Mouse (Mus musculus) embryo, embryonic 11 days (tissue): ENCODE data around the gene Olfr287.

Experiments
- DNase-seq: peaks from one replicate; pipeline ENCODE4 v3.0.0-alpha.2; 2015

The Olfr287 gene

DNA sequence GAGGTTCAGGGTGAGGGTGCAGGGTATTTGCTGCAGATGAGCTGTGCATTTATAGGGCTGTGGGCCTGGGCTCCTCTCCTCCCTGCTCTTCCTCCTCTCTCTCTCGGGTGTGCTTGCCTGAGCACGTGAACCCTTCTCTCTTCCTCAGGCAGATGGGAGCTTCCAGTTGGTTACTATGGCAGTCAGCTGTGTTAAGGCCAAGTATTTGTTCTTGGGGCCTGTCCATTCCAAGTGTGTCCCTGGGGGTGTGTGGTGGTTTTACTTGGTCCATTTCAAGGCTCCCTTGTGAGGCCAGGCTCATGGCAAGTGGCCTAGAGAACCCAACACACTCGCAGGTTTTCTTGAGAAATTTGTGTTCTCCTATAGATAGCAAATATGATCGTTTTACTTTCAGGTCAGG is at the start of gene Olfr287, which contains the start of gene Gm44579:
Olfr287 (minus strand) TSS at position 180 of the 400 bp plus-strand sequence.
Gm44579 (minus strand) TSS at position 101 of the 400 bp plus-strand sequence.
- DNase-seq: no peak

DNA sequence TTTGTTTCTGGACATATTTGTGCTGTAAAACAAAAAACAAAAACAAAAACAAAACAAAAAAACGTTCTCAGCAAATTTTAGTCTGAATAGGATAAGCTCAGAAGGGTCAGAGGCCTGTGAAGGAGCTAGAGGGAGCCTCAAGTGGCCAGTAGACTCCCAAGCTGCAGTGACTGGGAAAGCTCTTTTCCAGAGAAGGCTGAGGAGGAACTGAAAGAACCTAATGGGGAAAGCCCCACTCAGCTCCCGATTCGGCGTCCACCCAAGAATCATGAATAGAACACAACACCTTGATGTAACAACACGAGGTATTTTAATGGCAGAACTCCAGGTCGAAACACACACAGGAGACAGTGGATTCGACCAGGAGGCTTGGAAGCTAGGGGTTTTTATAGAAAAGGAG is 36.9 kb upstream of the Olfr287 start:
- DNase-seq: no peak

DNA sequence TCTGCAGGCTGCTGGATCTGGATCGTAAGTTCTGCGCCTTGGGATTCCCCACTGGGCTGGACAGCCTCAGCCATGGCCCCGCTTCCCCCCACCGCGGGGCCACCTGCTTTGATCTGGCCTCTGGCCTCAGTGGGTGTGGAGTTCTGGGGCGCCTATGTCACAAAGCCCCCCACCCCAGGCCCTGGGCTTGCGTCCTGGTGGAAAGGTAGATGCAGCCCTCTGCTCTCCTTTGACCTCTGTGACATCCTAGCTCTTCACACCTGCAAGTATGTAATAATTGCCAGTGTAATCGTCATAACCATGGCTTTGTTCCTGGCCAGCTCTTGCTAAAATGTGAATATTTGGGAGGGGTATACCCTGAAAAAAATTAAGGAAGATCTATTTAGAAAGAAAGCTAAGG is 36.3 kb upstream of the Olfr287 start, which contains the start of gene H1fnt:
H1fnt (minus strand) TSS at position 101 of the 400 bp plus-strand sequence.
- no peak for DNase-seq

DNA sequence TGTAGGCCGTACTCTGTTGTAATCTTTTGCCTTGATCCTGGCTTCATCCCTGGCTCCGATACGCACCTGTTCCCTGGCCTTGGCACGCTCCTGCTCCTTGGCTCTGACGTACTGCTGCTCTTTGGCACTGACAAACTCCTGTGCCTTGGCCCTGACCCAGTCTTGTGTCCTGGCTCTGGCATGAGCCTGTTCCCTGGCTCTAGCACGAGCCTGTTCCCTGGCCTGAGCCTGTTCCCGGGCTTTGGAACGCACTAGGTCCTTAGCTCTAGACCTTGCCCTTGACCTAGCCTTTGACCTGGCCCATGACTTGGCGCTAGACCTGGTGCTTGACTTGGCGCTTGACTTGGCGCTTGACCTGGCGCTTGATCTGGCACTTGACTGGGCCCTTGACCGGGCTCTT is 35.4 kb upstream of the Olfr287 start:
- DNase-seq: no peak

DNA sequence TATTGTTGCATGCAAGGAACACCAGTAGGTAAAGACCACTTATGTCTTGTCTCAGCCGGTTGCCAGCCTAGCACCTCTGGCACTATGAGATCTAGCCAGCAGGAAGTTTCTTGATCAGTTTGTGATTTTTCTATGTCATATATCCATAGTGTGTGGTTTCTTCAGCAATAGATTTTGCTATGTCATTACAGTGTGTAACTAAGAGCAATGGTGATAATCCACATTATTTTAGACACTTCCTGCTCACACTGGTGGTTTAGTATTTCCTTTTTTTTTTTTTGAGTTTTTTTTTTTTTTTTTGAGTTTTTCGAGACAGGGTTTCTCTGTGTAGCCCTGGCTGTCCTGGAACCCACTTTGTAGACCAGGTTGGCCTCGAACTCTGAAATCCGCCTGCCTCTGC is 14.6 kb upstream of the Olfr287 start:
- no peak for DNase-seq

DNA sequence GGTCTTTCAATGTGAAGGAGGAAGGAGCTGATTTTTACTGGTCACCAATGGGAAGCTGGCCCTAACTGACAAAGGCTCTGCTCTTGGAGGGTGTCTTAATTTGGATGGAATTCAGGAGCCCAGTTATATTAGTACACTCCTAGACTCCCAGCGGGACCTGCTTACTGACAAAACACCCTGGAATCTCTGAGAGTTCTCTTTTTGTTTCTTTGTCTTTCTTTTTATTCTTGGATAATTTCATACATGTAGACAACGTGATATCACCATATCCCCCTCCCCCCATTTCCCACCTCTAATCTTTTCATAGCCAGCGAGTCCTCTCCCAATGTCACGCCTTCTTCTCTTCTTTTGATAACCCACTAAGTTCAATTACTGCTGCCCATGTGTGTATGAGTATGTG is 13.5 kb upstream of the Olfr287 start, which contains the start of gene Olfr286:
Olfr286 (minus strand) TSS at position 101 of the 400 bp plus-strand sequence.
- DNase-seq: no peak

DNA sequence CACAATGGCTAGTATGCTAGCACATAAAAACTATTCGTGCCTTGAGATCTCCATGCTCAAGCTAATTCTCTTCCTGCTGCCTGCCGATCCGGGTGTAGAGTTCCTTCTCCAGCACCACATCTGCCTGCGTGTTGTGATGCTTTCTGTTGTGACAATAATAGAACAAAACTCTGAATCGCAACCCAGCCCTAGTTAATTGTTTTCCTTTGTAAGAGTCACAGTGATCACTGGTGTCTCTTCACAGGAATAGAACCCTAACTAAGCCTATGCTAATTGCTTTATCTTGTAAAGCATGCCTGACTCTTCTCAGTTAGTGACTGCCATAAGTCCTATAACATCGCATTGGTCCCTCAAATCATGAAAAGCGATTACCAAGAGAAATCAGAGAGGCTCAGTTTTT is 5.2 kb upstream of the Olfr287 start:
- DNase-seq: no peak

DNA sequence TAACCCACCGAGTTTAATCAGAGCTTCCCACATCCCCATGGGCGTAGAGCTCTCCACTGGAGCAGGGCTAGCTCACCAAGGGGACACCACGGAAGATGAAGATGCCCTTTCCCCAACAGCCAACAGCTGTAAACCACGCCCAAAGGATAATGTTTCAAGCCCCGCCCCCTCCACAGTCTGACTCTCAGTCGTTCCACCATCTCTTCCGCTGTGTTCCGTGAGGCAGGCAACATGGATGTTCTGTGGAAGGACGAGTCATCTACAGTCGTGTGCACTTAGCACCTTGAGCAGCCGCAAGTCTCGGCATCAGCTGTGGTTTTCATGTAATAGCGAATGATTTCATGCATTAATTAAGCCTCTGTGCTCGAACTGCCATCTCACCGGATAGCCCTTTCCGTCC is 4.8 kb upstream of the Olfr287 start:
- DNase-seq: peak; percentile 38

DNA sequence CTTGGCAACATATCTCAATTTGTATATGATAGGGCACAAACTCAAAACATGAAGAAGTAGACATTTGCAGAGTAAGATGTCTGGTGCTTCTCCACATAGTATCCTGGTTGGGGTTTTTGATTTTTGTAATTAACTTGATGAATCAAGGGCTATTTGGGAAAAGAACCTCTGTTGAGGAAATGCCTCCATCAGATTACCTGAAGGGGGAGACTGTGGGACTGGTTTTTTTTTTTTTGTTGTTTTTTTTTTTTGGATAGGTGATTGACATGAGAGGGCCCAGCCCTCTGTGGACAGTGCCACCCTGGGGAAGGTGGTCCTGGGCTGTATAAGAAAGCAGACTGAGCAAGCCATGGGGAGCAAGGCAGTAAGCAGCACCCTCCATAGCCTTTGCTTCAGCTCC is 1.5 kb upstream of the Olfr287 start:
- DNase-seq: no peak

DNA sequence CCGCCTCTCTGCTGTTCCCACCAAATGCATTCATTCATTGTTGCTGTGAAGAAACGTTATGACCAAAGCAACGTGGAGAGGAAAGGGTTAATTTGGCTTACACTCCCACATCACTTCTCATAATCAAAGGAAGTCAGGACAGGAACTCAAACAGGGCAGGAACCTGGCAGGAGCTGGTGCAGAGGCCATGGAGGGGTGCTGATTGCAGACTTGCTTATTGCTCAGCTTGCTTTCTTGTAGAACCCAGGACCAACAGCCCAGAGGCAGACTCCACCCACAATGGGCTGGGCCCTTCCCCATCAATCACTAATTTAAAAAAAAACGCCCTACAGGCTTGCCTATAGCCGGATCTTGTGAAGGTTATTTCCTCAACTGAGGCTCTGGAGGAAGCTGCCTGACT is 6.7 kb downstream of the Olfr287 start:
- DNase-seq: no peak

DNA sequence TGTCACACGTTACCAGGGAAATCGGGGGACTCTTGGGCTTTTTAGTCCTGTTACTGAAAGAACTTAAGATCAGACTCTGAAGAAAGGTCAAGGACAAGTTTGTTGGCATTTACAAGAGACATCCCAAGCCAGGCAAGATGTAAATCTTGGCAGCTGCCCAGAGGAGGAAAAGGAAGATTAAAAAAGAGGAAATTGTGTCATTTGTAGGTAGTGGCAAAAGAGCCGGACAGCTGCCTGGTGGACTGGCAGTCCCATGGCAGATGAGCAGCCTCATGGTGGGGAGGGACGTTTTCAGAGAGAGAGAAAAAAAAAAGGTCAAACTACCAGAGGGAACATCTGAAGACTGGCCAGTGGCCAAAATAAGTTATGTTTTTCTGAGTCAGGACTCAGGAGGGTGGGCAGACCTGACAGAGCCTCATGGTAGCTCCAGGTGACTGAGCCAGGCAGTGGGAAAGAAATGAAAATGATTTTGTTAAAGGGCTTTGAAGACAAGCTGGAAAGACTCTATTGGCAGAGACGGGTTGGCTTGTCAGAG is 7.5 kb downstream of the Olfr287 start:
- no peak for DNase-seq

DNA sequence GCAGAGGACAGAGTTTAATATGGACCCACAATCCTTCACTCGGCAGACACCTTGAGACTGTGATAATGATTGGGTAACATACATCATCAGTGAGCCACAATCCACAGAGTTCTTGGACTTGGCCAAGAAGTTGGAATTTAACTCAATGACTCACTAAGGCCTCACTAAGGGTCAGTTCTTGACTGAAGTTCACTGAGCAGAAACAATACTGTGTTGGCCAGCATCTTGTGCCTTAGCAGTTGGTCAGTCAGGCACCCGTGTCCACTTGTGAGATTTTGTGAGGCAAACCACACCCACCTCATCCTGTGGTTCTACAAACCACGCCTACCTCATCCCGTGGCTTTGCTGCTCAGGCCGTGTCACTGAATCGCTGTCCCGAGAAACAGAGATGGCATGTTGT is 11.2 kb downstream of the Olfr287 start:
- DNase-seq: no peak

DNA sequence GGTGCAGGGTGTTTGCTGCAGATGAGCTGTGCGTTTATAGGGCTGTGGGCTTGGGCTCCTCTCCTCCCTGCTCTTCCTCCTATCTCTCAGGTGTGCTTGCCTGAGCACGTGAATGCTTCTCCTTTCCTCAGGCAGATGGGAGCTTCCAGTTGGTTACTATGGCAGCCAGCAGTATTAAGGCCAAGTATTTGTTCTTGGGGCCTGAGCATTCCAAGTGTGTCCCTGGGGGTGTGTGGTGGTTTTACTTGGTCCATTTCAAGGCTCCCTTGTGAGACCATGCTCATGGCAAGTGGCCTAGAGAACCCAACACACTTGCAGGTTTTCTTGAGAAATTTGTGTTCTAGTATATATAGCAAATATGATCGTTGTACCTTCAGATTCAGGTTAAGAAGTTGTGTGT is 25.4 kb downstream of the Olfr287 start, which contains the start of gene Olfr288:
Olfr288 (minus strand) TSS at position 101 of the 400 bp plus-strand sequence.
- no peak for DNase-seq

DNA sequence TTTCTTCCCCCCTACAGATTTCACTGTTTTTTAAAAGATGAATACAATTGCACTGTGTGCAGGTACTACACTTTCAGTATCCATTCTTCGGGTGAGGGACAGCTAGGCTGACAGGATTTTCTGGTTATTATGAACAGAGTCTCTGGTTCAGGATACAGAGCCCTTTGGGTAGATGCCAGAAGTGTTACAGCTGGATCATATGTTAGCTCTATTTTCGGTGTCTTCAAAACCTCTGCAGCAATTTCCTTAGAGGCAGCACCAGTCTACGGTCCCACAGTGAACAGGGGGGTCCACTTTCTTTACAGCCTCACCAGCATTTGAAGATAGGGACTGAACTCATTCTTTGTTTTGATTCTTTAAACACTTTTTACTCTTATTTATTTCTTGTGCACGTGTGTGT is 36.4 kb downstream of the Olfr287 start:
- no peak for DNase-seq

DNA sequence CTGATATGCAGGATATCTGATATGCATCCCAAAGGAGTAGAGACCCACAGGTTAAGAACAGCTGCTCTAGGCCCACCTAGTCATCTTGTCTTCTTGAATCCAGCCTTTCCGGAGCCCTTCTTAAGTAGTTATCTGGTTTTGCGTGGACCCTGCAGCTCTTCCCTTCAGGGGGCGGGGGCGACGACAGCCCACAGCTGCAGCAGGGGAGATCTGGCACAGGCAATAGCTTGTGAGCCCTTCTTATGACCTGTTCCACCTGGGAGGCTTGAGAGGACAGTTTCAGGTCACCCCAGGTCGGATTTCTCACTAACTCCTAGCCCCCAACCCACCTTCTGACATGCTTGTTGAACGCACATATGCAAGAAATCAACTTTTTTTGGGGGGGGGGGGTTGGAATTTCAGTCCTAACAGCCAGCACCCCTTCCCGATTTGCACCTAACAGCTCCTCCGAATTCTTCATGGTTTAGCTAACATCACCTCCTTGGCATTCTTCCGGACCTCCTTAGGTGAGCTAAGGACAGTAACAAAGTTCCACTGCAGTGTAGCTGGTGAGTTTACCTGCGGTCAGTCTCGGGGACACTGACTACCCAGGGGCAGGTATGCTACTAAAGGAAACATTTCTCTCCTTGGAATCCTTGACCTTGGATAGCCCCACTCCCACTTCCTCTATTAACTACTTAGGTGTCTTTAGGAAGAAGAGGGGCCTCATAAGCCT is 38.8 kb downstream of the Olfr287 start:
- DNase-seq: no peak

DNA sequence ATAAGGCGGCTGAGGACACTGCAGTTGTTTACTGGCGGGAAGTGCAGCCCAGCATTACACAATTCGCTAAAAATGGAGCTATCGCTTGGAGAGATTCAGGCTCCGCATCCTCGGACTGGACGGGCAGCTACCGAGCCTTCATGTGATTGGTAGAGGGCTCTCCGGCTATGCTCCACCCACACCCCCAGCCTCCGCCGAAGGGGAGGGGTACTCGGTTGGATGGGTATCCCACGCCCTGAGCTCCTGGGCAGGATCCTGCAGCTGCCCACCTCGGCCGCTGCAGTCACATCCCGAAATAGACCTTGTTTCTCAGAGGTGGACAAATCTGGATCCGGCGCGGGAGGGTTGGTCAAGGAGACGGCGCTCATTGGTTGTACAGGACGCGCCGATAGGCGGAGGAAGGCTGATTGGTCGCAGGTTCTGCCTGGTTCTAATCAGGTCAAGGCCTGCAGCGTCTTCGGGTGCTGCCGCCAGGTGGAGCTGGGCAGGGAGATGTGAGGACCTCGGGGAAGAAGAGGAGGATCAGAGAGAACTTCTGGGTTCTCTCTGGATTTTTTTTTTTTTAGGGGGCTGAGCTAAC is 39.6 kb downstream of the Olfr287 start:
- peak; percentile 95 for DNase-seq

DNA sequence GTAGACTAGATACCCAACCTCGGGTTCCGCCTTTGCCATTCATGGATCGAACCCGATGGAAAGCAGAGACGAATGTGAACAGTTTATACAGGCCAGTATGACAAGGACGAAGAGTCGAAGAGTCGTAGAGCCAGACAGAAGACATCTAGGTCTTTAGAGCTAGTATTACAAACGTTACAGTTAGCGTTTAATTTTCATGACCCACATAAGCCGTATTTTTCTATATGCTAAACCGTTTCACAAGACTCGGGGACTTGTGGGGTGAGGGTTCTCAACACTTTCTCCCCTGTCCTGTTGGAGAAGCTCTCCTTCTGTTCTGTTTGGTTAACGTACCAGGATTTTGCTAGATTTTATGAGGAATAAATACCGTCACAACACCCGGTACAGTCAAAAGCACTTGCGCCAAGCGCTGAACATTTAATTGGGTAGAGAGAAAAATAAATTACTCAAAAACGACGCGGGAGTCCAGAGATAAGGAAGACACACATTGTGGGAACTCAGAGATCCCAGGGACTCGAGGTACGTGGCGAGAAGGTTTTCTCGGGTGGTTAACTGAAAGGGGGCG is 40.2 kb downstream of the Olfr287 start:
- DNase-seq: no peak

DNA sequence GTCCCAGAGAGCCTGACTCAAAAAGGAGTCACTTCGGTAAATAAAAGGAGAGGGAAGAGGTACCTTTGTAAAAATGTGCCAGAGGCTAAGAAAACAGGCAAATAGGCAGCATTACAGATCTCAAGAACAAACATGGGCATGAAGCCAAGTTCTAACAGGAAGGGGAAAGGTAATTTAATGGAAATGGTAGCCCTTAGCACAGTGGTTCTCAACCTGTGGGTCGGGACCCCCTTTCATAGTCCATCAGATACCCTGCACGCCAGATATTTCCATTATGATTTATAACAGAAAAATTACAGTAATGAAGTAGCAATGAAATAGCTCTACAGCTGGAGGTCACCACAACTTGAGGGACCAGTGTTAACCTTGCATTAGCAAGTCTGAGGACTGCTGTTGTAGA is 43.5 kb downstream of the Olfr287 start:
- no peak for DNase-seq

DNA sequence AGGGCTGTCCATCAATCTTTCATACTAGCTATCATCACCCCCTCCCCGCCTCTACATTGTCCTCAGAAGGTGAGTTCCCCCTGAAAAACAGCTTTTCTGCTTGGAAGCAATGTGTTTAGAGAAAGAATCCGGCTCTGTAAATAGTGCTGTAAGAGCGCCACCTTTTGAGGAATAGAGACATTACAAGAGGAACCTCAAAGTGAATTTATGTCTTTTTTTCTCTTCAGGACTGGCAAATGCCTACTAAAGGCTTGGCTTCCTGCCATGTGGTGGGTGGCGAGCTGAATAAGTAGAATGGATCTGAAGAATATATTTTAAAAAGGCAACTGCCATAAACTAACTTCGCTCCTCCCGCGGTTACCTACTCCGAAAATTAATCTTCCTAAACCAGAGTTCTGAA is 47.0 kb downstream of the Olfr287 start:
- peak; percentile 74 for DNase-seq

DNA sequence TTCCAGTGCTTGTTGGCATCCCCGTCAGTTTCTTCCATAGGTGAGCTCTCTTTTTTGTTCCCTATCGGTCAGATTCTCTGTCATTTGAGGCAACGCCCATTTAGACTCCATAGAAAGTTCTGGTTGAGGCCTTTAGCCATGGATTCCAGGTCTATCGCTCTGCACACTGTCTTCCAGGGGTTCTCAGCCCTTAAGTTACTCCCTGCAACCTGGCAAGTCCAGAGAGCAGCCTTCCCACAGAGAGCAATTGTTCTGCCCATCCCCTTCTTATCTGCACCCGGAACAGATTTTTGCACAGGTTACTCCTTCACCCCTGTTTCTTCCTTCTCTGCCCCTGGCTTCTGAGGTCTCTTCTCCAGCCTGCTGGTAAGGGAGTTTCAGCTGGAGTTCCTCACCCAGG is 48.7 kb downstream of the Olfr287 start:
- no peak for DNase-seq

DNA sequence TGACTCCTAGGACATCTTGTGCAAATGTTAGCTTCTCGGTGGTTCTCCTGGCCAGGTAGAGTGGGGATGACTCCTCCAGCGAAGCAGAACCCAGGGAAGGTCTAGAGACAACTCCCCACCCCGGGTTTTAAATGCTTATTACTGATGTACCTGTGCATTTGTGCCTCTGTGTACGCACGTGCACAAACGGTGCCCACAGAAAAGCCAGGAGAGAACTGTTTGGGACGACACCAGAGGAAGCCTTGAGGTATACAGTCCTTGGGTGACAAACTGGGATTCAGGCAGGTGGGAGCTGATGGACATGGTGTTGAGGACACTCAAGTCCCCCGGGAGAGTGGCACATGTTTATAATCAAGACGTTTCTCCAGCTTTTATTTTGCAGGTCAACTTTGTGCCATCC is 49.9 kb downstream of the Olfr287 start:
- DNase-seq: no peak

DNA sequence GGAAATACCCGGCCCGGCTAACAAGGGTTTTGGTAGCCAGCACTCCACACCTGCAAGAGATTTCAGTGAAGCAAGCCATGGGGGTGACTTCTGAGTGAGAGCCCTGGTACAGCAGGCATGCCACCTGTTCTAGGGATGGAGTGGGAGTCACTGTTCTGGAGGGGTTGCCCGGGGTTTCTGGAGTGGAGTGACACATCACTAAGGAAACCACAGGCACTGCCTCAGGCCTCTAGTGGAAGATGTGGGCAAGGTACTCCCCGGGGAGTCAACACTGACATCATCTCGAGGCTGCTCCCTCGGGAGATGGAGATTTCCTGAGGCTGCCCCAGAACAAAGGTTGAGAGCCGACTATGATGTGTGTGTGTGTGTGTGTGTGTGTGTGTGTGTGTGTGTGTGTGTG is 50.5 kb downstream of the Olfr287 start:
- DNase-seq: peak; percentile 40

DNA sequence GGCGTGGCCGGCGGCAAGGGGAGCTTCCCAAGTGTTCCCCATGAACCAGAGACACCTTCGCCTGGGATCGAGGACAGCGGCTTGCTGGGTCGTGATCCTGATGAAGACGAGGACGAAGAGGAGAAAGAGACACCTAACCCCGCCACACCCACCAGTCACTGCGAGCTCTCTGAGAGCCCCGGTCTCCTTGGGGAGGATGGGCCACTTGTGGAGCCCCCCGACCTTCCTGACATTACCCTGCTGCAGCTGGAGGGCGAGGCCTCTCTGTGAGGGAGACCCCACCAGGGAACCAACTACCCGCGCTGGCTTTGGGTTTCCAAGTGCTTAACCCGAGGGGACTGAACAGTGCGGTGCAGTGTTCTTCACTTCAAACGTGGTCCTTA is 52.2 kb downstream of the Olfr287 start:
- no peak for DNase-seq
